Mouse (Mus musculus) MEL (cell line): ENCODE data around the gene Fgf22. TPM values are rescaled to one million over a fixed set of nuclear protein-coding genes. Genes with fewer than 3 reads are reported as not detected.

Experiments
- polyA plus RNA-seq, 2 experiments: library from polyadenylated mRNA; stranded (reverse) in 1 of 2; unstranded in 1 of 2; fragments of >175 nt in 1 of 2; fragments of >200 nt in 1 of 2; gene quantifications; 2 replicates each; pipeline versions ENCODE4 v1.2.1 to v1.2.4; 2012; ENCODE audit warnings: low replicate concordance in 2 of 2, low read depth in 1 of 2; ENCODE audit not compliant: insufficient read length in 2 of 2, insufficient read depth in 1 of 2, missing spikeins in 1 of 2
- total RNA-seq: library from RNA; depleted of rRNA; stranded (reverse); fragments of 300-350 nt; gene quantifications from 2 replicates; pipeline ENCODE4 v1.2.3, GENCODE M21; 2012; rRNA removed

Gene Fgf22
- total and polyA plus RNA-seq, 3 experiments = 0.15 to 0.33 TPM; not detected in 1

Other genes starting within 250 kb of the Fgf22 start
Only the 30 nearest of the 33 such genes appear.
- gene Plpp2, start 221.3 kb upstream of the Fgf22 start, total RNA-seq = 25.5 and 26.0 TPM in 2 replicates
- gene Plpp2, start 221.3 kb upstream of the Fgf22 start, polyA plus RNA-seq = 10 to 100 TPM in 1 of 2 experiments, not detected in 1; 32.8 TPM
- 19.8 and 24.8 TPM in 2 replicates for gene Mier2, start 199.9 kb upstream of the Fgf22 start, total RNA-seq
- 10 to 100 TPM in 1 of 2 experiments, not detected in 1; 36.2 TPM for gene Mier2, start 199.9 kb upstream of the Fgf22 start, polyA plus RNA-seq
- not detected in 2 replicates for gene Theg, start 167.7 kb upstream of the Fgf22 start, total RNA-seq
- not detected for gene Theg, start 167.7 kb upstream of the Fgf22 start, polyA plus RNA-seq
- not detected in 2 replicates for gene C2cd4c, start 141.1 kb upstream of the Fgf22 start, total RNA-seq
- under 1 TPM in 1 of 2 experiments, not detected in 1; 0.01 TPM for gene C2cd4c, start 141.1 kb upstream of the Fgf22 start, polyA plus RNA-seq
- gene Shc2, start 117.2 kb upstream of the Fgf22 start, total RNA-seq = not detected in 2 replicates
- gene Shc2, start 117.2 kb upstream of the Fgf22 start, polyA plus RNA-seq = not detected
- not detected in 2 replicates for gene Odf3l2, start 109.3 kb upstream of the Fgf22 start, total RNA-seq
- gene Odf3l2, start 109.3 kb upstream of the Fgf22 start, polyA plus RNA-seq = not detected
- gene Madcam1, start 90.5 kb upstream of the Fgf22 start, total RNA-seq = not detected in 2 replicates
- gene Madcam1, start 90.5 kb upstream of the Fgf22 start, polyA plus RNA-seq = not detected
- 17.7 and 23.5 TPM in 2 replicates for gene Tpgs1, start 85.7 kb upstream of the Fgf22 start, total RNA-seq
- gene Tpgs1, start 85.7 kb upstream of the Fgf22 start, polyA plus RNA-seq = 10 to 100 TPM in 1 of 2 experiments, not detected in 1; 48.0 TPM
- 288 and 318 TPM in 2 replicates for gene Cdc34, start 72.9 kb upstream of the Fgf22 start, total RNA-seq
- 100 to 1,000 TPM; 417 to 422 TPM for gene Cdc34, start 72.9 kb upstream of the Fgf22 start, polyA plus RNA-seq
- gene Gzmm, start 66.1 kb upstream of the Fgf22 start, total RNA-seq = 1.5 and 2.5 TPM in 2 replicates
- gene Gzmm, start 66.1 kb upstream of the Fgf22 start, polyA plus RNA-seq = 1 to 10 TPM in 1 of 2 experiments, not detected in 1; 2.3 TPM
- 346 and 406 TPM in 2 replicates for gene Bsg, start 50.6 kb upstream of the Fgf22 start, total RNA-seq
- 100 to 1,000 TPM; 318 to 700 TPM for gene Bsg, start 50.6 kb upstream of the Fgf22 start, polyA plus RNA-seq
- gene Hcn2, start 38.4 kb upstream of the Fgf22 start, total RNA-seq = 0.42 and 0.59 TPM in 2 replicates
- gene Hcn2, start 38.4 kb upstream of the Fgf22 start, polyA plus RNA-seq = 1 to 10 TPM in 1 of 2 experiments, not detected in 1; 1.6 TPM
- gene Polrmt, start 8.5 kb upstream of the Fgf22 start, total RNA-seq = 35.7 and 36.7 TPM in 2 replicates
- gene Polrmt, start 8.5 kb upstream of the Fgf22 start, polyA plus RNA-seq = 10 to 100 TPM in 1 of 2 experiments, not detected in 1; 66.9 TPM
- 78.8 and 84.8 TPM in 2 replicates for gene Rnf126, start 11.9 kb downstream of the Fgf22 start, total RNA-seq
- gene Rnf126, start 11.9 kb downstream of the Fgf22 start, polyA plus RNA-seq = 100 to 1,000 TPM; 174 to 184 TPM
- 2.2 and 4.3 TPM in 2 replicates for gene Fstl3, start 22.2 kb downstream of the Fgf22 start, total RNA-seq
- gene Fstl3, start 22.2 kb downstream of the Fgf22 start, polyA plus RNA-seq = 1 to 10 TPM in 1 of 2 experiments, not detected in 1; 7.1 TPM
- 0.39 and 0.50 TPM in 2 replicates for gene Prss57, start 35.9 kb downstream of the Fgf22 start, total RNA-seq
- gene Prss57, start 35.9 kb downstream of the Fgf22 start, polyA plus RNA-seq = under 1 TPM in 1 of 2 experiments, not detected in 1; 0.70 TPM
- 4.8 TPM in 2 replicates for gene Palm, start 38.5 kb downstream of the Fgf22 start, total RNA-seq
- gene Palm, start 38.5 kb downstream of the Fgf22 start, polyA plus RNA-seq = 10 to 100 TPM in 1 of 2 experiments, not detected in 1; 15.5 TPM
- not detected in 2 replicates for gene Misp, start 65.9 kb downstream of the Fgf22 start, total RNA-seq
- gene Misp, start 65.9 kb downstream of the Fgf22 start, polyA plus RNA-seq = not detected
- gene Ptbp1, start 99.4 kb downstream of the Fgf22 start, total RNA-seq = 301 and 316 TPM in 2 replicates
- 100 to 1,000 TPM; 329 to 837 TPM for gene Ptbp1, start 99.4 kb downstream of the Fgf22 start, polyA plus RNA-seq
- 9.1 and 11.2 TPM in 2 replicates for gene Prtn3, start 119.4 kb downstream of the Fgf22 start, total RNA-seq
- 10 to 100 TPM in 1 of 2 experiments, not detected in 1; 31.5 TPM for gene Prtn3, start 119.4 kb downstream of the Fgf22 start, polyA plus RNA-seq
- gene Plppr3, start 119.6 kb downstream of the Fgf22 start, total RNA-seq = 0.56 and 0.85 TPM in 2 replicates
- gene Plppr3, start 119.6 kb downstream of the Fgf22 start, polyA plus RNA-seq = 1 to 10 TPM in 1 of 2 experiments, not detected in 1; 6.2 TPM
- gene Elane, start 131.2 kb downstream of the Fgf22 start, total RNA-seq = not detected in 2 replicates
- gene Elane, start 131.2 kb downstream of the Fgf22 start, polyA plus RNA-seq = under 1 TPM in 1 of 2 experiments, not detected in 1; 0.07 TPM
- gene Cfd, start 135.8 kb downstream of the Fgf22 start, total RNA-seq = not detected in 2 replicates
- under 1 TPM in 1 of 2 experiments, not detected in 1; 0.21 TPM for gene Cfd, start 135.8 kb downstream of the Fgf22 start, polyA plus RNA-seq
- gene Med16, start 153.8 kb downstream of the Fgf22 start, total RNA-seq = 16.6 and 17.3 TPM in 2 replicates
- 10 to 100 TPM in 1 of 2 experiments, not detected in 1; 41.2 TPM for gene Med16, start 153.8 kb downstream of the Fgf22 start, polyA plus RNA-seq
- 5.2 and 10.2 TPM in 2 replicates for gene Gm26602, start 155.8 kb downstream of the Fgf22 start, total RNA-seq
- 1 to 10 TPM in 1 of 2 experiments, not detected in 1; 4.5 TPM for gene Gm26602, start 155.8 kb downstream of the Fgf22 start, polyA plus RNA-seq
- 9.1 and 10.8 TPM in 2 replicates for gene Kiss1r, start 161.9 kb downstream of the Fgf22 start, total RNA-seq
- 10 to 100 TPM in 1 of 2 experiments, not detected in 1; 23.5 TPM for gene Kiss1r, start 161.9 kb downstream of the Fgf22 start, polyA plus RNA-seq
- gene R3hdm4, start 166.1 kb downstream of the Fgf22 start, total RNA-seq = 22.7 and 29.1 TPM in 2 replicates
- gene R3hdm4, start 166.1 kb downstream of the Fgf22 start, polyA plus RNA-seq = 100 to 1,000 TPM in 1 of 2 experiments, not detected in 1; 105 TPM
- gene Arid3a, start 172.0 kb downstream of the Fgf22 start, total RNA-seq = 11.8 and 12.5 TPM in 2 replicates
- 10 to 100 TPM in 1 of 2 experiments, not detected in 1; 17.2 TPM for gene Arid3a, start 172.0 kb downstream of the Fgf22 start, polyA plus RNA-seq
- 94.5 and 107 TPM in 2 replicates for gene Wdr18, start 205.1 kb downstream of the Fgf22 start, total RNA-seq
- 10 to 100 TPM in 1 of 2 experiments, not detected in 1; 89.5 TPM for gene Wdr18, start 205.1 kb downstream of the Fgf22 start, polyA plus RNA-seq
- gene Grin3b, start 215.6 kb downstream of the Fgf22 start, total RNA-seq = 0.16 and 0.42 TPM in 2 replicates
- 1 to 10 TPM in 1 of 2 experiments, not detected in 1; 1.1 TPM for gene Grin3b, start 215.6 kb downstream of the Fgf22 start, polyA plus RNA-seq